Mouse (Mus musculus): ENCODE data around the gene Adamts10.
A peak's percentile ranks its signal among the peaks of the same experiment; 100 is the strongest.

- TF ChIP-seq CTCF (IDR thresholded peaks at IDR 0.05; ENCODE audit: borderline replicate concordance, extremely low read depth, insufficient read depth, insufficient read length) = peak; percentile 60; the same call in 1 of the 2 replicates
- TF ChIP-seq POLR2A (IDR thresholded peaks at IDR 0.05; ENCODE audit: borderline replicate concordance, extremely low read depth, insufficient read depth, insufficient read length, poor library complexity, severe bottlenecking) = no peak
Observed at GRCm38 (mm10) chr17:33493065-33493464, 30.9 kb upstream of the Adamts10 start.
